Mouse (Mus musculus): ENCODE results near the gene H2-DMb2. TPM values are rescaled to one million over a fixed set of nuclear protein-coding genes. Genes with fewer than 3 reads are reported as not detected.
A peak's percentile ranks its signal among the peaks of the same experiment; 100 is the strongest.

The H2-DMb2 gene
- total and polyA plus RNA-seq, 3 experiments: 0.77 to 1.5 TPM; not detected in 1

DNA sequence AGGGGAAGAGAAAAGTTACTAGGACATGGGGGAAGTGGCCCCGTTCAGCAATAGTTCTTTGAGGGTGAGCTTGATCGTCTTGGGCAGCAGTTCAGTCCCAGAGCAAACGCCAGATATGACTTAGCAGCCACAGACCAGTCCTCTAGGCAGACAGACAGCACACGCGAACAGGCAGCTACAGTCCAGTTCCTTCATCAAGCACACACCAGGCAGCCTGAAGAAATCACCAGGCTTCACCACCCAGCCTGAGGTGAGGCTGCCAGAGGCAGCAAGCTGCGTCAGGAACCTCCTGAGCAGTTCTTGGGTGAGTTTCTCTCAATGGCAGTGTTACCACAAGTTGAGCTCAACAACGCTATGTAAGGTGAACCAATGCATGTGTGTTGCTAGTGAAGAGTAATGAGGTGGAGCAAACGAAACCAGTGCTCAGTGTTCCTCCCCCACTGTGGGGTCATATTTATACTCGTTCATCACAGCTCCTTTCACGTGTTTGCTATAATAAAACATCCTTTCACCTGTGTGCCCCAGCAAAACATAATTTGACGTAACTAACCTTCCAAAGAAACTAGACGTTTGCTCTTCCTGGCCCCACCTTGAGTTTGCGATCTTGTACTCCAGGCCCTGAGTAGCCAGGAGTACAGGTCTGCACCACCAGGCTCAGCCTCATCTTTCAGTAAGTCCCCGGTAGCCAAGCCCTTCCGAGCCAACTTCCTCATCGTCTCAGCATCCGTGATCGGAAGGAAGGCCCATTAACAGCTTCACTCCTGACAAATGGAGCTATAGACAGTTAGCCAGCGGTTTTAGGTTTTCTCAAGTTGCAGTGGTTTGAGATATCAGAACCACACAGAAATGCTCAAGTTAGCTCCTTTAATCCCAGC is 12.8 kb upstream of the H2-DMb2 start:
- Histone ChIP-seq H3K79me2 (ENCODE audit: control insufficient read depth, insufficient read depth, low read length, poor library complexity) (no peaks in the 10 kb centered on the region), H3K4me1 (ENCODE audit: control insufficient read depth in 1 of 2, insufficient read depth in 2 of 2, low read length in 2 of 2) (peaks cover 3 to 11% of the 10 kb centered on the region in 2 experiments), H3K9ac (ENCODE audit: control insufficient read depth, low read depth, low read length, poor library complexity, severe bottlenecking) (no peak overlapping the region), H3K27me3 (ENCODE audit: control insufficient read depth in 1 of 2, insufficient read depth in 2 of 2, low read length in 2 of 2) (no peaks in the 10 kb centered on the region), H3K27ac (ENCODE audit: control insufficient read depth, low read depth, low read length) (no peak overlapping the region), H3K9me3 (replicated peaks; ENCODE audit: insufficient read depth, low read length) (no peaks in the 10 kb centered on the region), H3K36me3 (ENCODE audit: control insufficient read depth in 1 of 2, insufficient read depth in 2 of 2, low read length in 2 of 2) (peaks cover 0 to 8% of the 10 kb centered on the region in 2 experiments; a peak in 2 of 4 replicates), H3K4me3 (ENCODE audit: control insufficient read depth in 1 of 2, insufficient read depth in 1 of 2, low read depth in 2 of 2, low read length in 2 of 2) (no peak overlapping the region)
- TF ChIP-seq POLR2A (IDR thresholded peaks at IDR 0.05; ENCODE audit: control insufficient read depth in 1 of 2, insufficient read depth in 1 of 2, low read depth in 1 of 2, low read length in 2 of 2, poor library complexity in 1 of 2) (peak in 1 of 2 experiments; percentile 1; a peak in 1 of 4 replicates), POLR2AphosphoS2 (IDR thresholded peaks at IDR 0.05; ENCODE audit: low read length) (peak; percentile 24; the same call in 1 of the 2 replicates), KAT2A (conservative IDR thresholded peaks at IDR 0.05; ENCODE audit: low read depth, low read length) (no peak), CHD2 (IDR thresholded peaks at IDR 0.05; ENCODE audit: low read length) (no peak), ZKSCAN1 (IDR thresholded peaks at IDR 0.05; ENCODE audit: low read depth, low read length) (no peak)
- no peak for DNase-seq (ENCODE audit: low read depth, low spot score)

DNA sequence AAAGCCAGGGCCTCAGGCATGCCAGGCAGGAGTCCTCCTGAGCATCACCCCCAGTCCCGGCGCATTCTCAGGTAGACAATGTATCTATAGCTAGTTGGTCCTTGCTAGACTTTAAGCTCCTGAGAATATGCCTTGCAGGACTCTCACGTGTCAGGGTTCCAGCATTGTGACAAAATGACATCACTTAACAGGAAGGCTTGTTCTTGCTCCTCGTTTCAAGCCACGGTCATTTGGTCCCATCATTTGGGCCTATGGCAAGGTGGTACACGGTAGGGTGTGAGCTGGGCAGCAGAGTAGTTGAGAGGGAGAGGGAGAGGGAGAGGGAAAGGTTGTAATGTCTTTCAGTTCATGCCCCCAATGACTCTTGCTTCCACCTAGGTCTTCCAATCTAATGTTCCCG is 11.2 kb upstream of the H2-DMb2 start:
- no peaks in the 10 kb centered on the region for H3K27me3 ChIP-seq (ENCODE audit: control insufficient read depth in 1 of 2, insufficient read depth in 2 of 2, low read length in 2 of 2)

DNA sequence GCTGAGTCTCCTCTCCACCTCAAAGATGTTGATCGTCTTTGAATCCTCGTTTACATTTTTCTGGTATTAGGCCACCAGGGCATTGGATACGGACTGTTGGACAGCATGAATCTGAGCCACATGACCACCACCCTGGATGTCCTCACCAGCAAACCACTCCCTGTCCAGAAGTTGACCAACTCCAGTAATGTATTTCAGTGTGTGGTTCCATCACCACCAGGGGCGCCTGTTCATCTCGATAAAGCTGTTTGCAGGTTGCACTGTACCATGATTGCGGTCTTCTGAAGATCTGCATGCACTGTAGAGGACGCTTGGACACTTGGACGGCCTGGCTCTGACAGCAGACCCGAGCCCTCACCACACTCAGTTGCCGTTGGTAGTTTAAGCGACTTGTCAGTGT is 9.8 kb upstream of the H2-DMb2 start:
- H3K9me3 ChIP-seq (replicated peaks; ENCODE audit: insufficient read depth, low read length): no peaks in the 10 kb centered on the region
- H3K27ac ChIP-seq (ENCODE audit: control insufficient read depth, low read depth, low read length): no peak overlapping the region
- peaks cover 0 to 7% of the 10 kb centered on the region in 2 experiments; a peak in 1 of 4 replicates for H3K4me1 ChIP-seq (ENCODE audit: control insufficient read depth in 1 of 2, insufficient read depth in 2 of 2, low read length in 2 of 2)
- H3K9ac ChIP-seq (ENCODE audit: control insufficient read depth, low read depth, low read length, poor library complexity, severe bottlenecking): no peak overlapping the region
- no peaks in the 10 kb centered on the region for H3K27me3 ChIP-seq (ENCODE audit: control insufficient read depth in 1 of 2, insufficient read depth in 2 of 2, low read length in 2 of 2)
- H3K79me2 ChIP-seq (ENCODE audit: control insufficient read depth, insufficient read depth, low read length, poor library complexity): no peaks in the 10 kb centered on the region
- H3K36me3 ChIP-seq (ENCODE audit: control insufficient read depth in 1 of 2, insufficient read depth in 2 of 2, low read length in 2 of 2): peaks cover 0 to 3% of the 10 kb centered on the region in 2 experiments; a peak in 1 of 4 replicates
- TF ChIP-seq CTCF (IDR thresholded peaks at IDR 0.05 in 2 of 3, conservative IDR thresholded peaks at IDR 0.05 in 1 of 3; ENCODE audit: control insufficient read depth in 1 of 3, insufficient read depth in 1 of 3, low read depth in 2 of 3, low read length in 3 of 3, poor library complexity in 1 of 3, severe bottlenecking in 1 of 3): peak; percentile 22 to 45 (median 24); a peak in 5 of 6 replicates
- TF ChIP-seq TAL1 (IDR thresholded peaks at IDR 0.05; ENCODE audit: low read length): no peak
- DNase-seq (ENCODE audit: low read depth, low spot score): no peak
- H3K4me3 ChIP-seq (ENCODE audit: control insufficient read depth in 1 of 2, insufficient read depth in 1 of 2, low read depth in 2 of 2, low read length in 2 of 2): no peak overlapping the region

More for the DNA sequence above, 11.2 kb upstream of the H2-DMb2 start:
- no peak for DNase-seq (ENCODE audit: low read depth, low spot score)
- no peak for TF ChIP-seq JUND (IDR thresholded peaks at IDR 0.05; ENCODE audit: low read depth, low read length)
- no peak for TF ChIP-seq TAL1 (IDR thresholded peaks at IDR 0.05; ENCODE audit: low read length)
- no peak for TF ChIP-seq BHLHE40 (IDR thresholded peaks at IDR 0.05; ENCODE audit: borderline replicate concordance, low read depth, low read length)
- TF ChIP-seq RAD21 (IDR thresholded peaks at IDR 0.05; ENCODE audit: low read depth, low read length): no peak
- TF ChIP-seq MAZ (IDR thresholded peaks at IDR 0.05; ENCODE audit: low read depth, low read length): no peak
- TF ChIP-seq ZMIZ1 (IDR thresholded peaks at IDR 0.05; ENCODE audit: low read depth, low read length): no peak
- TF ChIP-seq SIN3A (IDR thresholded peaks at IDR 0.05; ENCODE audit: low read length): no peak
- Histone ChIP-seq H3K9ac (ENCODE audit: control insufficient read depth, low read depth, low read length, poor library complexity, severe bottlenecking) (no peak overlapping the region), H3K4me1 (ENCODE audit: control insufficient read depth in 1 of 2, insufficient read depth in 2 of 2, low read length in 2 of 2) (peaks cover 3 to 17% of the 10 kb centered on the region in 2 experiments), H3K36me3 (ENCODE audit: control insufficient read depth in 1 of 2, insufficient read depth in 2 of 2, low read length in 2 of 2) (peaks cover 0 to 11% of the 10 kb centered on the region in 2 experiments; a peak in 2 of 4 replicates), H3K9me3 (replicated peaks; ENCODE audit: insufficient read depth, low read length) (no peaks in the 10 kb centered on the region), H3K79me2 (ENCODE audit: control insufficient read depth, insufficient read depth, low read length, poor library complexity) (no peaks in the 10 kb centered on the region), H3K4me3 (ENCODE audit: control insufficient read depth in 1 of 2, insufficient read depth in 1 of 2, low read depth in 2 of 2, low read length in 2 of 2) (no peak overlapping the region), H3K27ac (ENCODE audit: control insufficient read depth, low read depth, low read length) (no peak overlapping the region)
